Mouse (Mus musculus): ENCODE measurements around the gene Pde8a. TPM values are rescaled to one million over a fixed set of nuclear protein-coding genes. Genes with fewer than 3 reads are reported as not detected.

Pde8a gene
- polyA plus RNA-seq, 1 experiment from 2014 or later, result 2.6 TPM

- H3K27me3 ChIP-seq (ENCODE audit: control insufficient read depth, insufficient read depth, low read length), result no peaks in the 10 kb centered on the region
- ATAC-seq (ENCODE audit: low FRiP score) (peak; percentile 18; the same call in 1 of the 2 replicates), DNase-seq (ENCODE audit: low spot score) (no peak)
- H3K4me3 ChIP-seq (replicated peaks; ENCODE audit: low read length), result peak overlapping the region; percentile 94
- H3K9ac ChIP-seq, result peak overlapping the region; percentile 48
- 63% methylated on average over 15 of the region's 15 CpGs for WGBS
- H3K9me3 ChIP-seq (ENCODE audit: control insufficient read depth, low read length), result no peaks in the 10 kb centered on the region
- peaks cover 34% of the 10 kb centered on the region for H3K36me3 ChIP-seq (replicated peaks; ENCODE audit: control insufficient read depth, insufficient read depth)
- H3K4me2 ChIP-seq (replicated peaks), result peak overlapping the region; percentile 45
- peaks cover 14% of the 10 kb centered on the region for H3K4me1 ChIP-seq (replicated peaks; ENCODE audit: control insufficient read depth, insufficient read depth, low read length)
- 0 out of 2 replicates have a peak overlapping the region, but pooled peaks have one; percentile 79 for H3K27ac ChIP-seq
Observed at GRCm38 (mm10) chr7:81345447-81346170, 132.2 kb downstream of the Pde8a start.

DNA sequence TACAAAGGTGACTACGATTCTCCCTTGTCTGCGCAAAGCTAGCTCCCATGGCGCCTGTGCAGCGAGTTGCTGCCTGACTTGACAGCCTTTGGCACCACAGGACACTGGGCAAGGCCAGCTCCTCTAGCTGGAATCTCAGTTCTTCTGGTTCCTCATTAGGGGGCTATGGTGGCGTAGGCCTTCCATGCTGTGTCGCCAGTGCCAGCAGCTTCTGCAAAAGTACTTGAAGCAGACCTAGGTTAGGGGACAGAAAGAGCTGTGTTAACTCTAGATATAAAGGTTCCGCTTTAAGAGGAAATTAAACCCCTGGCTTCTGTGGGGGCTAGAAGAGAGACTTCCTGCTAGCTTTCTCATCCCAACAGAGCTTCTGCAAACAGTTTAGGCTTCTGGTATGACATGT, 134.8 kb downstream of the Pde8a start:
- Histone ChIP-seq H3K9ac (no peak overlapping the region), H3K4me1 (replicated peaks; ENCODE audit: control insufficient read depth, insufficient read depth, low read length) (peaks cover 8% of the 10 kb centered on the region), H3K9me3 (ENCODE audit: control insufficient read depth, low read length) (no peaks in the 10 kb centered on the region), H3K4me2 (replicated peaks) (no peak overlapping the region), H3K36me3 (replicated peaks; ENCODE audit: control insufficient read depth, insufficient read depth) (peaks cover 8% of the 10 kb centered on the region), H3K4me3 (replicated peaks; ENCODE audit: low read length) (no peak overlapping the region), H3K27me3 (ENCODE audit: control insufficient read depth, insufficient read depth, low read length) (no peaks in the 10 kb centered on the region), H3K27ac (no peak overlapping the region)
- ATAC-seq (ENCODE audit: low FRiP score) (no peak), DNase-seq (ENCODE audit: low spot score) (no peak)
- WGBS, result 53% methylated on average over 7 of the region's 7 CpGs

GRCm38 (mm10) chr7:81351826-81352225, 138.4 kb downstream of the Pde8a start:
- Histone ChIP-seq H3K4me2 (replicated peaks) (no peak overlapping the region), H3K36me3 (replicated peaks; ENCODE audit: control insufficient read depth, insufficient read depth) (no peaks in the 10 kb centered on the region), H3K27me3 (ENCODE audit: control insufficient read depth, insufficient read depth, low read length) (no peaks in the 10 kb centered on the region), H3K9me3 (ENCODE audit: control insufficient read depth, low read length) (no peaks in the 10 kb centered on the region), H3K9ac (no peak overlapping the region), H3K27ac (no peak overlapping the region), H3K4me3 (replicated peaks; ENCODE audit: low read length) (no peak overlapping the region), H3K4me1 (replicated peaks; ENCODE audit: control insufficient read depth, insufficient read depth, low read length) (no peaks in the 10 kb centered on the region)
- DNase-seq (ENCODE audit: low spot score) (no peak), ATAC-seq (ENCODE audit: low FRiP score) (no peak)
- WGBS, result 78% methylated on average over 4 of the region's 4 CpGs

DNA sequence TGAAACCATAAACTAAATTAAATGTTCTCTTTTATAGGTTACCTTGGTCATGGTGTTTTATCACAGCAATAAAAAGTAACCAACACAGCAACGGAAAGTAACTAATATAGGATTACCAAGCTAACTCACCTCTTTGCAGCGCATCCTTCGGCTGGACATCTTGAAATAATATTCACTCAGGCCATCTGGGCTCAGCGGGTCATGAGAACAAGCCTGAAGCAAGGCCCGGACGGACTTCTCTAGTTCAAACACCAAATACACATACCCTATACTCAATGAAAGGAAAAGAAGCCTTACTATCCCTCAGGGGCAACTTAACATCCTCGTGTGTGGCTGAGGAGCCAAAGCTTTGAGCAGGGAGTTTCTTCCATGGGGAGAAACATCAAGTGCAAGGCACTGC, 142.3 kb downstream of the Pde8a start:
- Histone ChIP-seq H3K4me3 (replicated peaks; ENCODE audit: low read length) (no peak overlapping the region), H3K36me3 (replicated peaks; ENCODE audit: control insufficient read depth, insufficient read depth) (no peaks in the 10 kb centered on the region), H3K4me2 (replicated peaks) (no peak overlapping the region), H3K9me3 (ENCODE audit: control insufficient read depth, low read length) (no peaks in the 10 kb centered on the region), H3K27ac (no peak overlapping the region), H3K4me1 (replicated peaks; ENCODE audit: control insufficient read depth, insufficient read depth, low read length) (no peaks in the 10 kb centered on the region), H3K9ac (no peak overlapping the region), H3K27me3 (ENCODE audit: control insufficient read depth, insufficient read depth, low read length) (no peaks in the 10 kb centered on the region)
- 85% methylated on average over 7 of the region's 7 CpGs for WGBS
- ATAC-seq (ENCODE audit: low FRiP score) (no peak), DNase-seq (ENCODE audit: low spot score) (no peak)

GRCm38 (mm10) chr7:81356360-81356759, 143.0 kb downstream of the Pde8a start:
- ATAC-seq (ENCODE audit: low FRiP score) (no peak), DNase-seq (ENCODE audit: low spot score) (no peak)
- Histone ChIP-seq H3K36me3 (replicated peaks; ENCODE audit: control insufficient read depth, insufficient read depth) (no peaks in the 10 kb centered on the region), H3K9ac (no peak overlapping the region), H3K4me1 (replicated peaks; ENCODE audit: control insufficient read depth, insufficient read depth, low read length) (no peaks in the 10 kb centered on the region), H3K9me3 (ENCODE audit: control insufficient read depth, low read length) (no peaks in the 10 kb centered on the region), H3K4me2 (replicated peaks) (no peak overlapping the region), H3K27me3 (ENCODE audit: control insufficient read depth, insufficient read depth, low read length) (no peaks in the 10 kb centered on the region), H3K4me3 (replicated peaks; ENCODE audit: low read length) (no peak overlapping the region), H3K27ac (no peak overlapping the region)
- 92% methylated on average over 1 of the region's 1 CpGs for WGBS

DNA sequence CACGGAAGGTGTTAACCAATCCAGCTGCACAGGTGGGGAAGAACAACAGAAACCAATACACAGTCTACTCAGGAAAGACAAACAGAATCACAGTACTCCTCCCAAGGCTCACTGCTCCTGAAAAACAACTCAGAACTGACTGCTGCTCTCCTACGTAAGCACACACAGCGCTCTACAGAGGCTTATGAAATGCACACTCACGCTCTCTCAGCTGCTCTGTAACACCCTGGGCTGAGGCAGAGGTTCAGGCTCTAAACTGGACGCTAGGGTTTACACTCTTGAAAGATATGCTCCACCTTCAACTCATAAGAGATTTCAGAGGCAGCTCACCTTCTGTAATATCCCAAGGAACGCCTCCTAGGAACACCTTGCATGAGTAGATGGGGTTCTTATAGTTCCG, 143.6 kb downstream of the Pde8a start:
- no peak overlapping the region for H3K4me2 ChIP-seq (replicated peaks)
- WGBS, result 87% methylated on average over 7 of the region's 7 CpGs
- H3K9me3 ChIP-seq (ENCODE audit: control insufficient read depth, low read length), result no peaks in the 10 kb centered on the region
- no peak overlapping the region for H3K27ac ChIP-seq
- H3K4me3 ChIP-seq (replicated peaks; ENCODE audit: low read length), result no peak overlapping the region
- H3K36me3 ChIP-seq (replicated peaks; ENCODE audit: control insufficient read depth, insufficient read depth), result no peaks in the 10 kb centered on the region
- H3K4me1 ChIP-seq (replicated peaks; ENCODE audit: control insufficient read depth, insufficient read depth, low read length), result no peaks in the 10 kb centered on the region
- ATAC-seq (ENCODE audit: low FRiP score) (no peak), DNase-seq (ENCODE audit: low spot score) (no peak)
- H3K9ac ChIP-seq, result no peak overlapping the region
- no peaks in the 10 kb centered on the region for H3K27me3 ChIP-seq (ENCODE audit: control insufficient read depth, insufficient read depth, low read length)

DNA sequence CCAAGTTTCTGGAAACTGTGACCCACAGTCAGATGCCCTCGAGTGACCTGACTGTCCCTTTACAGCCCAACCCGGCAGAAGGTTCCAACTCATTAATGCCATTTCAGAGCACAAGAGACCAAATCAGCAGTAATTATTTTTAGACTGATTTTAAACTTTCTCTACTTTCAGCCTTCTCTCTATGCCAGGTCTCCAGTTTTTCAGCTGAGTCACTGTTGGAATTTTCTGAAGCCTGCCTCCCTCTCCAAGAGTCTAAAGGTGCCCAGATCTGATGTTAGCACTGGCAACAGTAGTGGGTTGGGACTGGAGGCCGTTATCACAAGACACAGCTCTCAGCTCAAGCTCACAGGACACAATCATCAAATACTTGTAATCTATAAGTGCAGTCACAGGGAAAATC, 154.6 kb downstream of the Pde8a start:
- Histone ChIP-seq H3K27me3 (ENCODE audit: control insufficient read depth, insufficient read depth, low read length) (no peaks in the 10 kb centered on the region), H3K36me3 (replicated peaks; ENCODE audit: control insufficient read depth, insufficient read depth) (no peaks in the 10 kb centered on the region), H3K9ac (no peak overlapping the region), H3K9me3 (ENCODE audit: control insufficient read depth, low read length) (no peaks in the 10 kb centered on the region), H3K27ac (no peak overlapping the region), H3K4me1 (replicated peaks; ENCODE audit: control insufficient read depth, insufficient read depth, low read length) (peaks cover 14% of the 10 kb centered on the region), H3K4me3 (replicated peaks; ENCODE audit: low read length) (no peak overlapping the region), H3K4me2 (replicated peaks) (no peak overlapping the region)
- 77% methylated on average over 3 of the region's 3 CpGs for WGBS
- no peak for DNase-seq (ENCODE audit: low spot score)
- no peak for ATAC-seq (ENCODE audit: low FRiP score)

GRCm38 (mm10) chr7:81369724-81370123, 156.3 kb downstream of the Pde8a start:
- no peak for DNase-seq (ENCODE audit: low spot score)
- Histone ChIP-seq H3K4me1 (replicated peaks; ENCODE audit: control insufficient read depth, insufficient read depth, low read length) (peaks cover 14% of the 10 kb centered on the region), H3K4me3 (replicated peaks; ENCODE audit: low read length) (no peak overlapping the region), H3K36me3 (replicated peaks; ENCODE audit: control insufficient read depth, insufficient read depth) (no peaks in the 10 kb centered on the region), H3K27ac (no peak overlapping the region), H3K4me2 (replicated peaks) (no peak overlapping the region), H3K9me3 (ENCODE audit: control insufficient read depth, low read length) (no peaks in the 10 kb centered on the region), H3K9ac (no peak overlapping the region), H3K27me3 (ENCODE audit: control insufficient read depth, insufficient read depth, low read length) (no peaks in the 10 kb centered on the region)
- 64% methylated on average over 3 of the region's 3 CpGs for WGBS
- ATAC-seq (ENCODE audit: low FRiP score), result no peak

DNA sequence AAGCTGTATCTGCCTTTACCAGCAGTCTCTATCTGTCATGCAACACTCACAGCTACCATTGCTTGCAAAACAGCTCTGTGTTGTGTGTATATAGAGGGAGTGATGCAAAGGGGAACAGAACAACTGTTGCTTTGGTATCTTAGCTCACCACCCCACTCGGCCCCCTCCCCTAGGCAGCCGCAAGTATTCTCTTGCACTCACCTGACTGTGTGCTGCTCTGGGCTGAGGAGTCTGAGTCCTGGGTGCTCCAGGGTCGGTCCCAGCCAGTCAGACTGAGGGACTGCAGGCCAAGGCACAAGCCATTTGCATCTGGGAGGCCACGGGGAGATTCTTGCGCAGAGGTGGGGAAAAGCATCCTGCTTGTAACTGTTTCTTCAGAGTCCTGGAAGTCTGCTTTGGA, 158.4 kb downstream of the Pde8a start:
- H3K27ac ChIP-seq, result no peak overlapping the region
- DNase-seq (ENCODE audit: low spot score), result no peak
- WGBS, result 17% methylated on average over 5 of the region's 5 CpGs

More for the DNA sequence above, 158.4 kb downstream of the Pde8a start:
- Histone ChIP-seq H3K9ac (peak overlapping the region; percentile 54), H3K36me3 (replicated peaks; ENCODE audit: control insufficient read depth, insufficient read depth) (no peaks in the 10 kb centered on the region), H3K4me2 (replicated peaks) (peak overlapping the region; percentile 58), H3K4me3 (replicated peaks; ENCODE audit: low read length) (peak overlapping the region; percentile 21; the same call in 1 of the 2 replicates), H3K27me3 (ENCODE audit: control insufficient read depth, insufficient read depth, low read length) (no peaks in the 10 kb centered on the region), H3K9me3 (ENCODE audit: control insufficient read depth, low read length) (no peaks in the 10 kb centered on the region), H3K4me1 (replicated peaks; ENCODE audit: control insufficient read depth, insufficient read depth, low read length) (peaks cover 14% of the 10 kb centered on the region)
- peak; percentile 51; the same call in 1 of the 2 replicates for ATAC-seq (ENCODE audit: low FRiP score)
